Mouse (Mus musculus) right cerebral cortex, postnatal 14 days (tissue): Measurements from ENCODE around the gene Plxdc1.

ENCODE experiments used
- DNase-seq: peaks from one replicate; pipeline ENCODE4 v3.0.0; 2022

Gene Plxdc1

DNA sequence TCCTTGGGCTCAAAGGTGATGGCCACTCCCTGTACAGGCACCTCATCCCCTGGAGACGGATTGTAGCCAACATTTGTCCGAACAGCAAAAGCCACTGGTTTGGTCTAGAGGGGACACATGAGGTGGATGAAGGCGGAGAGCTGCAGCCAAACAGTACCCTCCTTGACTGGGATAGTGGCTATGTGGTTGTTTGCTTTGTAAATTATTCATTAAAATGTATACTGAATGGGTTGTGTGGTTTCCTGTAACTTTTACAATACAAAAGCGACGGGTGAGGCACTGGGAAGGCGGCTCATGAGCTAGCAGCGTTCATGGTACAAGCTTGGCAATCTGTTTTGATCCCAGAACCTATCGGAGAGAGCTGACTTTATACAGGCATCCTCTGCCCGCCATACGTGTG, 26.6 kb upstream of the Plxdc1 start:
- DNase-seq: no peak

DNA sequence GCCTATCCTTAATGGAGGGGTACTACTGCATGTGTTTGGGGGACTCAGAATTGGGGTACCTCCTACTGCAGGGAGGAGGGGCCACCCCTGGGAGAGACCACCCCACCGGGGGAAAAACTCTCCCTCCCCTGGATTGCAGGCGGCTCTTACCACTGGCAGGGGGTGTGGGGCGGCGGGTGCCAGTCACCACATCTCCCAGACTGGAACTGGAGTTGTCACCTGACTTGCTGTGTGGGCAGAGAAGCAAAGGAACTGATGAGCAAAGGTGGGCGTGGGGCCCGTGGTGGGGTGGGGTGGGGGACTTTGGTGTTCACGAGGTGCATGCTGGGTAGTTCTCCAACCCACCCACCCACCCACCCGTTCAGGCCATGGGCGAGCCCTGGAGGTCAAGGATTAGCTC, 25.5 kb upstream of the Plxdc1 start:
- DNase-seq: no peak

DNA sequence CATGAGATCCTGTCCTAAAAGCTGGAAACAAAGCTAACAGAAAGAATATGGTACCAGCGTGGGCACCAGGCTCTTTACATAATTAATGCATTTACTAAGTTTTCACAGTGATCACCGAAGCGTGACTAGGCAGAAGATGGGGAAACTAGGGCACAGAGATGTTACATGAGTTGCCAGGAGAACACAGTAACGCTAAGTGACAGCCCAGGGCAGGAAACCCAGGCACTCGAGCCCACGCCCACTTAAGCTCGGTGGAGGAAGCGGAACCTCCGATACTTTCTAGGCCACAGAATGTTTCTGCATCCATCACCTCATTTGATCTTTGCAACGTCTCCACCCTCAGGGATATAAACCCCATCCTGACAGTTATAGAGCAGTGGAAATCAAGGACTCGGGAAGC, 21.8 kb upstream of the Plxdc1 start:
- no peak for DNase-seq

DNA sequence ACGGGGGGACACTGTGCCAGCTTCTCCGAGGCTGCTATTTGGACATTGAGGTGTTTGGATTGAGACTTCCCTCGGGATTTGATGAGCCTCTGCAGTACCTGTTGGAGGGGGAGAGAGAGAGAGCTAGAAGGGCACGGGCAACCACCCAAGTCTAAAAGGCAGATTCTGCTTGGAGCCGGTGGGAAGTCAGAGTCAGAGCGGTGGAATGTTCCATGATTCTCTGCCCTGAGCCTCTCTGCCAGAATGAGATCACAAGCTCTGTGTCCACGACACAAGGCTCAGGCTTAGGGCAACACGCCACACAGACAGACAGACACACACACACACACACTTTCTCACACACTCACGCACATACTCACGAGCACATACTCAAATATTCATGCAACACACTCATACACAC, 19.4 kb upstream of the Plxdc1 start:
- DNase-seq: no peak

DNA sequence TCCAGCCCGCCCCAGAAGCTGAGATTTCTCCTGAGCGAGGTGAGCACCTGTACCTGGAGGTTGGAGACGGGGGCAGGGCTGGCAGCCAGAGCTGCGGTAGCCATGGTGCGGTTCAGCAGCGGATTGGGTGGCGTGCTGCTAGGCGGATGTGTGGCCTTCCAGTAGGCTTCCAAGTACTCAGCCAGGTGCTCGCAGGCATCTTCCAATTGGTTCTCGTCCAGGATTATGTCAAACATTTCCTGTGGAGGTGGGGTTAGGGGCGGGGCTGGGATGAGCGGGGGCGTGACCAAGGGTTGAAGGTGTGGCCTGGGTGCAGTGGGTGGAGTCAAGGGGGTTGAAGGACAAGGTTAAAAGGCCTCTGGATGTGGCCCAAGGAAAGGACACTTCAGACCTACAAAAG, 18.8 kb upstream of the Plxdc1 start:
- no peak for DNase-seq

DNA sequence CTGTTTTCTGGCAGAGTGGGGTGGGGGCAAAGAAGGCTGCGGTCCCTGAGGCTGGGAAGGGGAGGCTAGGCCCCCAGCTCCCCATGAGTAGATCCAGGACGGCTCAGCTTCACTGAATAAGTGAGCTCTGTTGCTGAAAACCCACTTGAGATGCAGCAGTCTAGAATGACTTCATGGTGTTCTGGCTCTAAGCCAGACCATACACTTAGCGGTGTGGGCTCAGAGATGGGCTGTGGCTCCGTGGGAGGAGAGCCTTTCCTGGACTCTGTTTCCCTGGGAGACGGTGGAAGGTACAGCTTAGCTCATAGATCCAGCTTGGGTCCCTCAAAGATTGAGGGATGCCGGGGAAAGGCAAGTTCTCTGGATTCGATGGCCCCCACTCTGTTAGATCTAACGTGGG, 17.9 kb upstream of the Plxdc1 start:
- no peak for DNase-seq

DNA sequence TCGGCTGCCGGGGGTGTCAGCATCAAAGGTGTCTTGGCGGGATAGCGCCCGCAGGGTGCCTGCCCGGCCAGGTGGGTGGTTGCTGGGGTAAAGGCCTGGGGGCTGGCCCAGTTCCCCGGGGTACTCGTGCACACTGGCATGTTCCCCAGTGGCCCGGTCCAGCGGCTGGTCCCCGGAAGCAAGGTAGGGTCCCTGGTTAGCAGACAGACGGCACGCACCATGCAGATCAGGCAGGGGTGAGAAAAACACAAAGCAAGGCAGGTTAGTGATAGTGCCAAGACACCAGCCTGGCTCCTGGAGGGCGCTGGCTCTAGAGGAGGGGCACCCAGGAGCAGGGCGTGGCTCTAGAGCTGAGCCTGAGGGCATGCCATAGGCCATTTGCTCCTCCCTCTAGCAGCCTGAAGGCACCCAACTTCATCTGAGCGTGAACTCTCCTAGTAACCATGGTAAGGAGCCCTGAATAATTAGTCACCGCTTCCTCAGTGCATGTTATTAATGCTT, 17.0 kb upstream of the Plxdc1 start:
- DNase-seq: peak; percentile 33

DNA sequence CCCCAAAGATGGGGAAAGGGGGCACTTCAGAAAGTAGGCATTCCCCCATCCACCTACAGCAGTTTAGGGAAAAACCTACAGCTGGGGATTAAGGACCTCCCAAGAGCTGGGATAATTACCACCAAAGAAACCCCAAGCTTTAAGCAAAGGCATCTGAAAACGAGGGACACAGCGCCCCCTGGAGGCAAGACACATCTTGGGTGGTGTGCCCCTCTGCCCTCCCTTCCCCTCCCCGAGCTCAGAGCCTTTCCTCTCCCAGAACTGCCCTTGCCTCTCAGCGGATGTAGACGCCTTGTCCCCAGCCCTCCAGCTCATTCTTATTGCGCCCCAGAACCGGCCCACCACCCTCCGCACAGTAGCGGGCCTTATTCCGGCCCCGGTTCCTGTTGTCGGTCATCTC, 16.4 kb upstream of the Plxdc1 start:
- DNase-seq: peak; percentile 92

DNA sequence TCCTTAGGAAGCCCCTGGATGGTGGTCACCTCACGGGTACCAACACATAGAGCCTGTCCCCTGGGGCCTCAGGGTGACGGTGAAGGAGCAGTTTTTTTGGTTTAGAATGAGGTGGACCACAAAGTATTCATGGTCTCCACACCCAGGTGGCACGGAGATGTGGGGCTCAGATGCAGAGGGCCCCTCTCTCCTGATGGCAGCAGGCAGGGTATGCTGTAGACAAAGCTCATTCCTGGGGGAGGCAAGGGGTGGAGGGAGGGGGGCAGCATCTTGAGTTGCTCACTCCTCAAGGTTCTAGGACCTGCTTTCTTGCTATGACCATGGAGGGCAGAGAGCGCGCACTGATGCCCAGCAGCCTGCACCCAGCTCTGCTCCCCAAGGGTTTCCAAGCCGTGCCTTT, 15.7 kb upstream of the Plxdc1 start:
- no peak for DNase-seq

DNA sequence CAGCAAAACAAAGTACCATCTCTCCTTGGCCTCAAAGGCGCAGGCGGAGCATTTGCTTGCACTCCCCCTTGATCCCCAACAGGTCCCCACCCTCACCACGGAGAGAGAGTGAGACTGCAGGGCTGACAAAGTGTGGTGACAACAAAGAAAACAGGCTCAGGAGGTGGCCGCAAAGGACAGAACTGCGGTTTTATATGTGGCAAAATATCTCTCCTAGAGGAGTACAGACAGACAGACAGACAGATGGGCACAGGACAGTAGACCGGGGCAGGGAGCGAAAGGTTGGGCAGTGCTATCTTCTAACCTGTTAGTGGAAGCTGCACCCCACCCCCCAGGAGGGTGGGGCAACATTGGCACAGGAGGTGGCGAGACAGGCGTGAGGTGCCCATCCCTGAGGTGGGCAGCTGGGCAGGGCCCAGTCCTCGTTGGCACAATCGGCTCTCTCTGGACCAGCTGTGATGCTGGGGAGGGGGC, 15.1 kb upstream of the Plxdc1 start:
- no peak for DNase-seq

DNA sequence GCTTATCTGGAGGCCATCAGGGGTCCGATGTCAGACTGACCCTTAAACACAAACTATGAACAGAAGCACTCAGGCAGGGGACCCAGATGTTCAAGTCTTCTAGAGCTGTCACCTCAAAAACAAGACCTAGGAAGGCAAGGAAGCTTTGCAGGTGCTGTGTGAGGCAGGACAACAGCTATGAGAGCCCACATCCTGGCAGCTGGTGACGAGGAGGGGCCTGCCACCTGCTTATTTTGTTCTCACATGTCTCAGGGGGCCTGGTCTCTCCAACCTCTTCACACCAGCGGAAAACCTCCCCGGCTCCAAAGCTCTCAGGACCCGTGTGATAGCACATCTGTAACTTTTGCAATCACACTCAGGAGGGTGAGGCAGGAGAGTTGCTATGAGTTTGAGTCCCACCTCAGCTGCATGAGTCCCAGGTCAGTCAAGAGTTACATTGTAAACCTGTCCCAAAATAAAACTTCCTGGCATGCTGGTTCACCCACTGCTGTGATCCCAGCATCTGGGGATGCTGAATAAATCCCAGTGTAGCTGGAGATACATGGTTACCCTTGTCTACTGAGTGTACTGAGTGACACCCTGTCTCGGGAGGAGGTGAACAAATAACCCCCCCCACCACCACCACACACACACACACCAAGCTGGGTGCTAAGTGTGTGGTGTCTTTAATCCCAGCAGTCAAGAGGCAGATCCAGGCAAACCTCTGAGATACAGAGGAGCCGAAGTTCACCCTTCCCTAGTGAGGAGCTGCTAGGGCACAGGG, 14.3 kb upstream of the Plxdc1 start:
- no peak for DNase-seq

DNA sequence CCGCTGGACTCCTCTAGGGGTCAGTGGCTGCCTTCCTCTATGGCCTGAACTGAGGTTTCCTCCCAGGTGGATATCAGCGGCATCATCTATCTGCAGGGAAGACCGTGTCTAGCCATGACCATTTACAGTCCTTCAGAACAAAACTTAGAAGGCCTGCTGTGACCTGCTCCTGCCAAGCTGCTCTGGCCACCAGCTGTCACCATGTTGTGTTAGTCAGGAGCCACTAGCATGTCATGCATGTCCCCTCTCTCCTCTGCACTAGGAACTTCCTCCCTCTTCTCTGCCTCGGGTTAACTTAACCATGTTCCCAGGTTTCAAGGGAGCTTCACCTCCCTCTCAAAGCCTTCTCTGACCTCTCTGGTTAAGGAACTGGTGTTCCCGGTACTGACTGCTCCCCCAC, 13.5 kb upstream of the Plxdc1 start:
- DNase-seq: no peak

DNA sequence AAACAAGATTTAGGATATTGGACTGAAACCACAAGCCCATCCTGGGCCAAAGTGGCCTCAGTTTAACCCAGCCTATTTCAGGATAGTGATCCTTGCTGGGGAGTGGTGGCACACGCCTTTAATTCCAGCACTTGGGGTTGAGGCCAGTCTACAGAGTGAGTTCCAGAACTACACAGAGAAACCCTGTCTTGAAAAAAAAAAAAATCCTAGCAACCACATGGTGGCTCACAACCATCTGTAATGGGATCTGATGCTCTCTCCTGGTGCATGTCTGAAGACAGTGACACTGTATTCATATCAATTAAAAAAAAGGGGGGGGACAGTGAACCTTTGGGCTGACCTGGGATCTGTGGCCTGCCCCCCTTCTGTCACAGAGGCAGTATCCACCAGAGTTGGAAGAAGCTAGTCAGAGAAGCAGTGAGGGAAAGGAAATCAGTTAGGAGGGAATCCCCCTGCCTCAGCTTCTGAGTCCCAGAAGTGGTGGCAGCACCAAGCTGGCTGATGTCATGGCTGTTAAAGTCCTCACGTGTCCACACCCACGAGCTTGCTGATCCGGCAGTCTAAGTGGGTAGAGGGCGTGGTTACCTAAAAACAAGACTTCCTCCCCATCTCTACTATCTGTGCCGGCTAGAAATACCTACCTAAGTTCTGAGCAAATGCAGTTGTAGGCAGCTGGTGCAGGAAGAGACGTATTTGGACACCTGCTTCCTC, 12.8 kb upstream of the Plxdc1 start:
- no peak for DNase-seq

DNA sequence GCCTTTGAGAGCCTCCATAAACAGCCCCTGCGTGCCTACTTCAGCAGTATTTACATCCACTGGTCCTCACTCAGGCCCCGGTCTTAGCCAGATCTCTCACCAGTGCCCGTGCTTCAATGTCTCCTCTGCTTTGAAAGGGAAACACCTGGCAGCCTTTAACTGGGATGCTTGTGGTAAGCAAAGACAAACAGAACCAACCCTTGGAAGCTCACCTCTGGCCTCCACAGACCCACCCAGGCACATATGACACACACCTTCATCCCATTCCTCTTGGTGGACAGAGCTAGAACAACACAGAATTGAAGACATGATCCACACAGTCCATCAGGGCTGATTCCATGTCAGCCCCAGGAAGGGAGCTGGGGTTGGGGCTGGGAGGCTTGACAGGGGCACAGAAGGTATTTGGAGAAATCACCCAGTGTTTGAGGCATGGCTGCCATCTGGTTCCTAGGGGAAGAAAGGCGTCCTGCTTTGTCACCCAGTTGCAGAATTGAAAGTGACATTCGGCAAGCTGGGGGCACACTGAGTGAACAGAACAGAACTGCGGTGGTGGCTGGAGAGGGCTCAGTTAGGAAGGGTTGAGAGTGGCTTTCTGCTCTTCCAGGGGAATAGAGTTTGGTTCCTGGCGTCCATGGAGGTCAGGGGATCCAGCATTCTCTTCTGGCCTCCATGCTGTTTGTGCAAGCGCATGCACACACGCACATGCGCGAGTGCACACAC, 12.0 kb upstream of the Plxdc1 start:
- no peak for DNase-seq

DNA sequence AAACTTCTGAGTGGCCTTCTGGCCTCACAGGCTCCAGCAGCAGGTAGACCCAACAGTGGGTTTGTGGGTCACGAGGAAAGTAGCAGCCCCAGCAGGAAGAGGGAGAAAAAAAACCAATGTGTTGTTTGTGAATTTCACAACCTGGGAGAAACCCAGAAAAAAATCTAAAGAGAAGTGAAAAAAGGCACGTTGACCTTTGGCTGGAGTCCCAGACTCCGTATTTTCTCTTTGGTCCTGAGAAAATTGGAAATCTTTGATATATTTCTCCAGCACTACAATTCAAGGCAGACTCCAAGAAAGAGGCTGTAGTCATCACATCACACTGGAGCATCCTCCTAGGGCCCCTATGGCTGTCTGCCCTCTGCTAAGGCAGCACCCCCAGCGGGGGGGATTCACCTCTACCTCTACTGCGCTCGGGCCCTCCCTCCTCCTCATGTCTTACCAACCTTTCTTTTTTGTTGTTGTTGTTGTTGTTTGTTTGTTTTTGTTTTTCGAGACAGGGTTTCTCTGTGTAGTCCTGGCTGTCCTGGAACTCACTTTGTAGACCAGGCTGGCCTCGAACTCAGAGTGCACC, 11.2 kb upstream of the Plxdc1 start:
- DNase-seq: no peak

DNA sequence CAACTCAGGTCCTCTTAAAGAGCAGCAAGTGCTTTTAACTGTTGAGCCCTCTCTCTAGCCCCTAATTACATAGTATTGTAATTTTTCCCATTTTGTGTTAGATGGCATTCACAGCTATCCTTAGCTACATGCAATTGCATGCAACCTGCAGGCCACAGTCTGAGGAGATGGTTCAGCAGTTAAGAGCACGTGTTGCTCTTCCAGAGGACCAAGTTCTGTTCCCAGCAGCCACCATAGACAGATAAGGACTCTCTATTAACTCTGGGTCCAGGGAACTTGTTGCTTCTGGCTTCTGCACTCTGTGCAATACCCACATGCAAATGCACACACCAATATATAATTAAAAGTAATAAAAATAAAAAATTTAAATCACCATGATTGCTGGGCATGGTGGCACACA, 10.4 kb upstream of the Plxdc1 start:
- no peak for DNase-seq

DNA sequence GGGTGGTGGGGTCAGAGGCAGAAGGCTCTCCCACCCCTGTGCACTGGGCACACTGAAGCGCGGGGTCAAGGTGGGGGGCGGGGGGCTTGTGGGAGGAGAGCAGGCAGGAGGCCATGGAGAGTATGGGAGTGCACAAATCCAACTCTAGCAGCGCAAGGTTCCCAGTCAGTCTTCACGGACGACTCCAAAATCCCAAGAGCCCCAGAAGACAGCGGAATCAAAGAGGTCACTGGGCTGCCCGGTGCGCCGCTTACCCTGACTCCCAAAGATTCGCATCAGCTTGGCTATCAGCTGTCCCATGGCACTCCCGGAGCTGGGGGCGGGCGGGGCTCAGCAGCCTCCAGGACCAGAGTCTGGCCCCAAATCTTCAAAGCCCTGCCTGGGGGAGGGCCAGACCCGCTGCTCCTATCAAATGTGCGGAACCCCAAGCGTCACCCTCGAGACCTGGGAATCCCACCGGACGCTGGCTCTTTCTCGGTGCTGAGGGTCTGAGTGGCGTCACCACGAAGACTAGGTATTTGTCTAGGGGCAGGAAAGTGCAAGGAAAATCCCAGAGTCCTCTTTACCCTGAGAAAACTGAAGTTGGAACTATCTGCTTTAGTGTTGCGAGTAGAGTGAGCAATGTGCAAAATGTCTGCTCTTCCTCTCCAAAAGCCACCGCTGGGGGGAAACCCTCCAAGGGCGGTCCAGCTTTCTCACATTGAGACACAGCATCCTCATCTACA, 9.5 kb upstream of the Plxdc1 start, which contains the start of gene Arl5c:
Gene Arl5c (minus strand): TSS at position 618 of the 725 bp plus-strand sequence.
- DNase-seq: peak; percentile 31

DNA sequence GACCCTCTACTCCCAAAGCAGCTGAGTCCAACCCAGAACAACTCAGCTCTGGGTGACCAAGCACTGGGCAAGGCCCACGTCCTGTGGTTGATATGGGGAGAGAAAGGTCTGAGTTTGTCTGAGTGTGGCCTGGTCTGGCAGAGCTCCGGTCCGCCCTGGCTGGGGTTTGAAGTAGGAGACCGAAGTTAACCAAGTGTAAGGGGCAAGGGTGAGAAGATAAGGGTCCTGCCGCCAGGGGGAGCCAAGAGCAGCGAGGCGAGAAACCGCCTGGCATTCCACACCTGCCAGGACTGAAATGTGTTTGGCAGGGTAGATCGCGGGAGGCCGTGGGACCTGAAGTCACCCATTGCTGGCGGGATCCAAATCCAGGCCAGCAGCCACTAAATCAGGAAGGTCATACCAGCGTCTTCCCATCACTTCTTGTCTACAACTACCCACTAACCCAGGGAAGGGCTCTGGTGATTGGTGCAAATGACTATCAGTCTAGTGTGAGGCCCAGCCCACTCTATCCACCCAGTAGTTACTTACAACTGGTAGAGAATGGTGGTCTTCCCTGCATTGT, 8.4 kb upstream of the Plxdc1 start:
- peak; percentile 75 for DNase-seq

DNA sequence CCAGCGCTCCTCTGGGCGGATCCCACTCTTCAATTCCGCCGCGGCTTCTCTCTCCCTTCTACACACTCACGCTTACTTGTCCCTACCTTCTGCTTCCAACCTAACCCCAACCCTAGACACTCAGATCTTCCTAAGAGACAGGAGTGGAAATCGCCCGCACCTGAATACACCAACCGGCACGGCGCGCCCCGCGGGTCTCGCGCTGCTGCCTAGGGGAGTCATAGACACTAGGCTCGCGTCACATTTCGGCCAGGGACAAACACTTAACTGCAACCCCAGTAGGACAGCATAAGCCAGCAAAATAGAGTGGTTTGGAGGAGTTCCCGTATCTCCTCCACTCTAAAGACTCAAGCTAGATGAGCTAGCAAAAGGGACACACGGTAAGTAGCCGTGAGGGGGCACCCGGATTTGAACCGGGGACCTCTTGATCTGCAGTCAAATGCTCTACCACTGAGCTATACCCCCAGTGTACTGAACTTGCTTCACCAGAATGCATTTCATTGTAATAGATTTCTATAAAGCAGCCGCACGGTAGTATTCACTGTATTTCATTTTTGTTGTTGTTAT, 2.4 kb upstream of the Plxdc1 start:
- peak; percentile 84 for DNase-seq

DNA sequence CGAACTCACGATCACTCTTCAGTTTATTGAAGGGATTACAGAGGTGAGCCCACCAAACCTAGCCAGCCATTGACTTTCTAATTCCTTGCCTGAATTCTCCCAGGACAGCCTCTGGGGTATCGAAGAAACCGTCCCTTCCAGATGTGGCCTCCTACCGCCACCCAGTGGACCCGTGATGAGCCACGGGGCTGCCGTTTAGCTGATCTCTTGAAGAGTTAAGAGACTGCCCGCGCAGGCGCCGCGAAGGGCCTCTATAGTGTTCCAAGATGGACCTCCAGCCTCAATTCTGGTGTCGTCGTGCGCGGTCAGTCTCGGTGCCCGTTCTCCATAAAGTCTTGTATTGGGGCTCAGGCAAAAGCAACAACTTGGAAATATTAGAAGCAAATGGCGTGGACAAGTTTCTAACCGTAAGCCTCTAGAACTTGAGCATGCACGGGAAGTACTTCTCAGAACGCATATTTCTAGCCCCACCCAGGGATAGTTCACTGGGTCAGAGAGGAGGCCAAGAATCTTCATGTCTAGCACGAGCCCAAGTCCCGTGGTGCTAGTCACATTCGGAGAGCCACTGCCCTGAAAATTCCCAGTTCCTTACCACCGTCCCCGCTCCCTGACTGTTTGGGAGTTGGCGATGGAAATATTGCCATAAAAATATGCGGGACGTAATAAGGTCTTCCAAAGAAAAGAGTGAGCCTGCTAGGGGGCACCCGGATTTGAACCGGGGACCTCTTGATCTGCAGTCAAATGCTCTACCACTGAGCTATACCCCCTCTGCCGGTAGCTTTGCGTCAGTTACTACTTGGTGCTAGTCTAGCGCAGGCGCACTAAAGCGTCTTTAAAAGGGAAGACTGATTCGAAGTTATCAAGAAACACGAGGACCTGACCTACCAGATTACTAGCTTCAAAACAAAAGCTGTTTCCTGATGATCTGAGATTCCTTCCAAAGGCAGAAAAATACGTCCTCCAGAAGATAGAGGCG, 1.6 kb upstream of the Plxdc1 start:
- DNase-seq: peak; percentile 94
